In the genomic region with DNA sequence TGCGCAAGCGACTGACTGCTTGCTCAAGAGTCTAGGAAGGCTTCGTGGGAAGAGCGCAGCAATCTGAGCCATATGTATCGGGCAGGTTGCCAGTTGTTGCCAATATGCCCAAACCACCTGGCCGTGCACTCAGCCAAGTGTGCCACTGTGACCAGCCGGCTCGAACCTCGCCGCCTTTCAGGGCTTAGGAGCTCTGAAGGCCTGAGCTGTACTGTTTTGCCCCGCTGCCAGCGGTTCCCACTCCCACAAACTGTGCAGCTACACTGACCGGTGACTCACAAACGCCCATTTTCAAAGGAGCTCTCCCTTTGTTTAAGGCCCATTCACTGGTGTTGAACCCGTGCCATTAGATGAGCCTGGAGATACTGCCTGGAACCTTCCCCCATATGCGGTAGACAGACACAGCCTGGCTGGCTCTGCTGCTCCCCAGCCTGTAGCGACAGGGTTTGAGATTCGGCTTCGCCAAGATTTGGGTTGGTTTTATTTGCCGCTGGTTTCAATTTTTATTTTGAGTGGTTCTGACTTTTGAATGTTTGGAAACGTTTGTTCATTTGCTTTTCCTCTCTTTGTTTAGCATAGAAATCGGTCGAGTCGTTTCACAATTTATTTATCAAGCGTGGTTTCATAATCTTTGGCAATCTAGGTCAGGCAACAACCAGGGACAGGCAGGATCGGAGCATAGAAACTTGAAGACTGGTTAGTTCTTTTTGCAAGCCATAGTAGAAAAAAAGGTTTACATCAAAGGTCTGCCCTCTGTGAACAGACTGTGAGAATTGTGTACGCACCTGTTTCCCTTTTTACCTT, we compare ENCODE assay signal across 8 mouse cellular contexts.
DNase-seq lines count a peak whose midpoint lies in the region; ATAC-seq lines count a peak whose summit lies in the region.

No protein-coding gene starts in this region.

- no peaks in the 10 kb centered on the region for H3K27me3 ChIP-seq in liver, embryonic 16.5 days (ENCODE audit: control insufficient read depth, insufficient read depth, low read depth, low read length)

- WGBS in liver, embryonic 16.5 days (ENCODE audit: insufficient replicate concordance): 73% methylated on average over 27 of the region's 27 CpGs

- intact Hi-C loops in left cerebral cortex, postnatal 4 days (cut with DNase I): no loop called here

- no peak overlapping the region for H3K4me3 ChIP-seq in liver, embryonic 16.5 days (ENCODE audit: low read depth, low read length)

- no peaks in the 10 kb centered on the region for H3K36me3 ChIP-seq in liver, embryonic 16.5 days (ENCODE audit: control insufficient read depth, insufficient read depth)

- H3K4me1 ChIP-seq in liver, embryonic 16.5 days (ENCODE audit: control insufficient read depth, low read depth, low read length): peaks cover 4% of the 10 kb centered on the region

- peak; percentile 56 for ATAC-seq in liver, embryonic 16.5 days (ENCODE audit: low read depth)

- no peaks in the 10 kb centered on the region for H3K9me3 ChIP-seq in liver, embryonic 16.5 days (replicated peaks; ENCODE audit: control insufficient read depth, low read length)

- no peak overlapping the region for H3K4me2 ChIP-seq in liver, embryonic 16.5 days (ENCODE audit: low read depth, low read length)

- H3K9ac ChIP-seq in liver, embryonic 16.5 days (ENCODE audit: low read depth, low read length): no peak overlapping the region

- peak overlapping the region; percentile 84 for H3K27ac ChIP-seq in liver, embryonic 16.5 days (ENCODE audit: low read length)

- DNase-seq in liver: no peak
- DNase-seq in cerebellum, adult 11-12 months: peak; percentile 96
- DNase-seq in gastrocnemius, postnatal 10 days: peak; percentile 14
- peak; percentile 95 for DNase-seq in left cerebral cortex, postnatal 4 days
- DNase-seq in right cerebral cortex, postnatal 10 days (ENCODE audit: low spot score in 2 of 2): peak; percentile 78
- DNase-seq in natural killer cell, adult 2 months (ENCODE audit: low spot score in 2 of 2): no peak
- DNase-seq in spleen, postnatal 36 days (ENCODE audit: low spot score in 2 of 2): no peak

Comparison
In these comparisons a context has a peak if more than half of its experiments do, and no peak if none do; other contexts are left out.
1. DNase-seq: peak in cerebellum, adult 11-12 months (single experiment), gastrocnemius, postnatal 10 days (single experiment), left cerebral cortex, postnatal 4 days (single experiment) and right cerebral cortex, postnatal 10 days (2 of 2); none in liver (single experiment), natural killer cell, adult 2 months (0 of 2) and spleen, postnatal 36 days (0 of 2).